Mouse (Mus musculus) embryonic facial prominence, embryonic 14.5 days (tissue): ENCODE measurements at regions not wholly inside any gene's neighbourhood (a gene's known extent, or its start where the extent isn't known, plus 50 kb on each side); places are given as distances from the start of the nearest gene placed in this dataset.
A peak's percentile ranks its signal among the peaks of the same experiment; 100 is the strongest.

Source experiments
- ATAC-seq: fragments of 200-750 bp; cut with Nextera tagmentation; 2 replicates; pipeline ENCODE4 v1.8.0; 2017; ENCODE audit warnings: low read depth, moderate number of reproducible peaks, moderate TSS enrichment
- DNase-seq: peaks from one replicate; pipeline ENCODE4 v3.0.0-alpha.2; 2015; ENCODE audit warnings: low spot score
- H3K27ac ChIP-seq: fragments of 300-500 bp; sonication (generic); replicated peaks from 2 replicates; pipeline ENCODE4 v1.5.1; 2014; ENCODE audit warnings: low read depth, mild to moderate bottlenecking, low read length, moderate library complexity
- H3K27me3 ChIP-seq: fragments of 300-500 bp; sonication (generic); replicated peaks from 2 replicates; pipeline ENCODE4 v1.6.1; 2014; ENCODE audit warnings: low read length; ENCODE audit not compliant: control insufficient read depth, insufficient read depth
- H3K36me3 ChIP-seq: fragments of 300-500 bp; sonication (generic); 2 replicates; pipeline ENCODE4 v1.6.1; 2014; ENCODE audit warnings: low read length, mixed read lengths; ENCODE audit not compliant: control insufficient read depth, insufficient read depth
- H3K4me1 ChIP-seq: fragments of 300-500 bp; sonication (generic); 2 replicates; pipeline ENCODE4 v1.6.1; 2014; ENCODE audit warnings: antibody characterized with exemption, low read length; ENCODE audit not compliant: control insufficient read depth, insufficient read depth
- H3K4me2 ChIP-seq: fragments of 300-500 bp; sonication (generic); 2 replicates; pipeline ENCODE4 v1.6.1; 2014; ENCODE audit warnings: low read depth, mild to moderate bottlenecking, low read length, moderate library complexity, mixed read lengths
- H3K4me3 ChIP-seq: fragments of 300-500 bp; sonication (generic); 2 replicates; pipeline ENCODE4 v1.5.1; 2014; ENCODE audit warnings: low read depth, mild to moderate bottlenecking, low read length
- H3K9ac ChIP-seq: fragments of 300-500 bp; sonication (generic); 2 replicates; pipeline ENCODE4 v1.6.1; 2014; ENCODE audit warnings: low read depth, mild to moderate bottlenecking, low read length, moderate library complexity, mixed read lengths
- H3K9me3 ChIP-seq: fragments of 300-500 bp; sonication (generic); 2 replicates; pipeline ENCODE4 v1.6.1; 2016; ENCODE audit warnings: low read length; ENCODE audit not compliant: control insufficient read depth
- WGBS: fragments of 180-500 bp; shearing (Covaris S2); extraction: QIAGEN DNeasy Blood & Tissue Kit; methylation state at CpG from one replicate; pipeline ENCODE4 v1.1.7; 2014; 5-methylcytosine and 5-hydroxymethylcytosine counted together

DNA sequence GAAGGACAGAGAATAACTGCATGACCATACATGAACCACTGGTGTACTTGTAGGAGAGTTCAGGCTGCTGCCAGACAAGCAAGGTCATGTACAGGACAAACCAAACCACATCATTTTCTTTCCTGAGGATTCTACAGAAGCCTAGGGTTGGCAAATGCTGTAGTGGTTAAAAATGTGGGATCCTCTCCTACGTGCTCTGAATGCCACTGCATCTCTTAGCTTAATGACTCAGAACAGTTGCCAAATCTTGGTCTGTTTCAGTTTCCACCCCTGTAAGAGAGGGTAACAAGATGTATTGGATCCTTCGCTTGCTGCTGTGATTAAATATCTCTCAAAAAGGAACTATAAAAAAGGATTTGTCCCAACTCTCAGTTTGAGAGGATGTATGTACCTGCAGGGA lies 938.1 kb downstream of the 4930444P10Rik start:
- WGBS = 71% methylated on average over 2 of the region's 2 CpGs
- Histone ChIP-seq H3K9ac (no peak overlapping the region), H3K27me3 (no peaks in the 10 kb centered on the region), H3K9me3 (no peaks in the 10 kb centered on the region), H3K36me3 (no peaks in the 10 kb centered on the region), H3K4me1 (no peaks in the 10 kb centered on the region), H3K4me3 (no peak overlapping the region), H3K4me2 (no peak overlapping the region), H3K27ac (no peak overlapping the region)
- ATAC-seq = peak; percentile 30; the same call in 1 of the 2 replicates
- DNase-seq = peak; percentile 79

DNA sequence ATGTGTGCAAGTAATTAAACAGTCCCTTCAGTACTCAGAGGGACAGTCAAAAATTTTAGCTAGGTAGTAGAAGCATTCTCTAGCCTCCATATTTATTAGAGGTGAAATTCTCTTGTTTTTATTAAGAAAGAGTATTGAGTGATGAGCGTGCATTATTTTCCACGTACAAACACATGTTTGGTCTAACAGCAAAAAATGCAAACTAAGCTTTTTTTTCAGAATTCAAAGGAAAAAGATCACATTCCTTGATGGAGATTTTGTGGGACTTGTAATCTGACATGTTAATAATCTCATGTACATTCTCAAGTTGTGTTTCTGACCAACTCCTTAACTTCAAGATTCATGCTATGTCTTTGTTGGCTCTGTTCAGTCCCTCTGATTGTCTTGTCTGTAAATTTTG lies 939.2 kb downstream of the 4930444P10Rik start:
- Histone ChIP-seq H3K9me3 (no peaks in the 10 kb centered on the region), H3K27ac (no peak overlapping the region), H3K9ac (no peak overlapping the region), H3K36me3 (no peaks in the 10 kb centered on the region), H3K4me2 (no peak overlapping the region), H3K4me1 (no peaks in the 10 kb centered on the region), H3K27me3 (no peaks in the 10 kb centered on the region), H3K4me3 (no peak overlapping the region)
- WGBS = 90% methylated on average over 2 of the region's 2 CpGs
- ATAC-seq = no peak
- DNase-seq = no peak

DNA sequence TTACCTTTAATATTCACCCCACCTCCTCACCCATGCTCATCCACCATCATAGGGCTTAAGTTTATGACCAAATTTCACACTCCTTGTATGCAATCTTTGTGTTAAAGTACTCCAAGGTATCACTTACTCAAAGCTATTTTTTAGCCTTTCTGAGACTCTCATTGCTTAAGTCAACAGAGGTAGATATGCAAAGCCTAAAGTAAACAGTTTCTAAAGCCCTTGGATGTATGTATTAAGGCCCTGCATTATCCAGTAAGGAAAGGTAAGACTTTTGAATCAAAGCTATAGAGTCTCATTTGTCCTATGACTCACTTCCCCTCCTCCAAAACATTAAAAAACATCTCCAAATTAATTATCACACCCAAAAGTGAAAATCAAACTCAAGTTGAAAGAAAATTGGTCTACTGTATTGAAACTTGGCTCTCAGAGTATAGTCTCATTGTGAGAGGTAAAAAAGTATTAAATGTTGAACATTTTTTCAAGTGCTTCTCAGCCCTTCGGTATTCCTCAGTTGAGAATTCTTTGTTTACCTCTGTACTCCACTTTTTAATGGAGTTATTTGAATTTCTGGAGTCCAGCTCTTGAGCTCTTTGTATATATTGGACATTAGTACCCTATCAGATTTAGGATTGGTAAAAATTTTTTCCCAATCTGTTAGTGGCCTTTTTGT lies 949.1 kb downstream of the 4930444P10Rik start:
- Histone ChIP-seq H3K27ac (no peak overlapping the region), H3K27me3 (no peaks in the 10 kb centered on the region), H3K4me2 (no peak overlapping the region), H3K9ac (no peak overlapping the region), H3K4me1 (no peaks in the 10 kb centered on the region), H3K9me3 (no peaks in the 10 kb centered on the region), H3K36me3 (no peaks in the 10 kb centered on the region), H3K4me3 (no peak overlapping the region)
- DNase-seq (no peak), ATAC-seq (no peak)
- 81% methylated on average over 1 of the region's 1 CpGs for WGBS

DNA sequence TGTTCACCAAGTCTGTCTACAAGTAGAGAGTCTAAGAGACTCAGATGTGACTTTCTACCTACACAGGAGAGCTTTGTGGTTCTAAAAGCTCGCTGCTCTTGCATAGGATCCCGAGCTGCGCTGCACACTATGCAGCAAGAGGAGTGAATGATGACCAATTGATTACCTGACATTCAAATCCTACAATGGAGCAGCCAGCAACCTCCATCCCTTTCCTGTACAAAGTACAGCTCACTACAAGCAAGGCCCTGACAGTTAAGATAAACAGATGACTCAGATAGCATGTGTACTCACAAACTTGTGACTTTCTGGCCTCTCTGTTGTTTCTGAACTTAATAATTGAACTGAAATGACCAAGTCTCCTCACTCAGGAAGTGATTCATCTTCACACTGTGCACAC lies 974.7 kb downstream of the 4930444P10Rik start:
- Histone ChIP-seq H3K9ac (no peak overlapping the region), H3K4me3 (no peak overlapping the region), H3K36me3 (no peaks in the 10 kb centered on the region), H3K4me2 (no peak overlapping the region), H3K27me3 (no peaks in the 10 kb centered on the region), H3K4me1 (no peaks in the 10 kb centered on the region), H3K27ac (no peak overlapping the region), H3K9me3 (no peaks in the 10 kb centered on the region)
- ATAC-seq (no peak), DNase-seq (no peak)
- WGBS = 87% methylated on average over 3 of the region's 3 CpGs

DNA sequence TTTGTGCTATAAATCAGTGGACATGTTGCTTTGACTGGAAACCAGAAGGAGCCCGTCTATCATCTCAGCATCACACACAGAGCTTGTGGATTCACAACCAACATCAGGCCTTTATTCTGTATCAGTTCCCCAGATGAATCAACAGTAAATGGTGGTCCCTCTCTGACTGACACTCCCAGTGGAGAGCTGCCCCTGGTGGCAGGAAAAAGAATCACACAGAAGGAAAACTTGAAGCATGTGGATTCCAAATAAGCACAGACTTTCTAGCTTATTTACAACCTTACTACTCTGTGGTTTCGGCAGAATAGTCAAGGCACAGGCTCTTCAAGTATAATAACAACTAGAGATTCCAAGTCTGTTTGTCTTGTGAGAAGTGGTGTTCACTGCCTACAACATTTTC lies 981.7 kb downstream of the 4930444P10Rik start:
- no peak overlapping the region for H3K4me3 ChIP-seq
- H3K36me3 ChIP-seq = no peaks in the 10 kb centered on the region
- no peak overlapping the region for H3K27ac ChIP-seq
- 80% methylated on average over 2 of the region's 2 CpGs for WGBS
- no peak for DNase-seq
- no peak overlapping the region for H3K4me2 ChIP-seq
- no peaks in the 10 kb centered on the region for H3K9me3 ChIP-seq
- H3K4me1 ChIP-seq = no peaks in the 10 kb centered on the region
- no peak overlapping the region for H3K9ac ChIP-seq
- no peak for ATAC-seq
- H3K27me3 ChIP-seq = no peaks in the 10 kb centered on the region

DNA sequence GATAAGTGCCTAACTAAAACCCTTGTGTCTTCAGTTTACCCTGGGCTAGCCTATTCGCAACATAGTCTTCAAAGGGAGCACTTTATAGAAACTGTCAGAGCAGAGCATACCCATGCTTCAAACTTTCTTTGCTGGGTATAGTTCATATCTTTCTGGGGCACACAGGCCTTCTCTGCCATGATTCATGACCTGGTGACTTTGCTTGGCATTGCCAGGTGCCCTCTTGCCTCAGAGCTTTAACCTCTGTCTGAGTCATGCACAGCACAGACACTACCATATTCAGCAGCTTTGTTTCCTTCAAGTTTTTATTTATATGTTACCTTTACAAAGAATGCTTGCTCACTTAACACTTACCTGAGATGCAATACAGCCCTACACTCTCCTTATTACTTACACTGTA lies 1022.8 kb downstream of the 4930444P10Rik start:
- Histone ChIP-seq H3K4me3 (no peak overlapping the region), H3K9me3 (no peaks in the 10 kb centered on the region; the same call in 1 of the 2 replicates), H3K27me3 (no peaks in the 10 kb centered on the region), H3K4me2 (no peak overlapping the region), H3K36me3 (no peaks in the 10 kb centered on the region), H3K9ac (no peak overlapping the region), H3K4me1 (no peaks in the 10 kb centered on the region), H3K27ac (no peak overlapping the region)
- no peak for DNase-seq
- ATAC-seq = no peak
- WGBS = 91% methylated on average over 1 of the region's 1 CpGs

DNA sequence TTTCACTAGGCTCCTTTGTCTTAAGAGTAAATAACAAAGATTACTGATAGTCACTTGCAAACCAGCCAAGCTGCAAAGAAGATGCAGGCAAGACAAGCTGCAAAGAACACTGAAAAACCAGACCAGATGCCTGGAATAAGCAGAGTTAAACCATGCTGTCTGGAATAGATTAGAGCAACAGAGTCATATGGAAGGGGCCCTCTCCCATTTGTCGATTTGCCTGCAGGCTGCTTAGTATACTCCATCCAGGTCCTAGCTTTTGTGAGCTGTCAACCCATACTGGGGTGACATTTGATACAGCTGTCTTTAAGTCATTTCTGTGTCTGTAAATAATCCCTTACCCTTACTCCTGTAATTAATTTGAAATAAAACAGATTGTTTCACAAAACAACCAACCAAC lies 1059.1 kb downstream of the 4930444P10Rik start:
- WGBS = 13% methylated on average over 1 of the region's 1 CpGs
- H3K27me3 ChIP-seq = no peaks in the 10 kb centered on the region
- no peak overlapping the region for H3K9ac ChIP-seq
- H3K4me2 ChIP-seq = no peak overlapping the region
- DNase-seq (peak; percentile 78), ATAC-seq (peak; percentile 68; the same call in 1 of the 2 replicates)
- no peaks in the 10 kb centered on the region for H3K9me3 ChIP-seq
- H3K4me3 ChIP-seq = no peak overlapping the region
- no peak overlapping the region for H3K27ac ChIP-seq
- no peaks in the 10 kb centered on the region for H3K36me3 ChIP-seq
- H3K4me1 ChIP-seq = no peaks in the 10 kb centered on the region

DNA sequence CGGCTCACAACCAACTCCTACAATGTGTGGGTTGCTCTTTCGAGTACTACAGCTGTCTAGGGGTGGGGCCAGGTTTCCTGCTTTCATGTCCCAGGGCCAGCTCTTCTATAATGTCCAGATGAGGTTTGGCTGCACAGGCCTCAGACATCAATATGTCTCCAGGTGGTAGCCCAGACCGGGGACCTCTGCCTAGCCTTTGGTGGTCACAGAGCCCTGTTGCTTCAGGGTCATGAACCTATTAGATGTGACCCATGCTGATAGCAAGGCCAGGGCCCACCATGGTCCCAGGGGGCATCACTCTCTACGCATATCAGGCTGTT lies 1074.7 kb downstream of the 4930444P10Rik start:
- Histone ChIP-seq H3K36me3 (no peaks in the 10 kb centered on the region), H3K27me3 (no peaks in the 10 kb centered on the region), H3K9ac (no peak overlapping the region), H3K27ac (no peak overlapping the region), H3K4me2 (no peak overlapping the region), H3K9me3 (no peaks in the 10 kb centered on the region), H3K4me3 (no peak overlapping the region), H3K4me1 (no peaks in the 10 kb centered on the region)
- no peak for DNase-seq
- ATAC-seq = no peak
- 90% methylated on average over 4 of the region's 4 CpGs for WGBS

DNA sequence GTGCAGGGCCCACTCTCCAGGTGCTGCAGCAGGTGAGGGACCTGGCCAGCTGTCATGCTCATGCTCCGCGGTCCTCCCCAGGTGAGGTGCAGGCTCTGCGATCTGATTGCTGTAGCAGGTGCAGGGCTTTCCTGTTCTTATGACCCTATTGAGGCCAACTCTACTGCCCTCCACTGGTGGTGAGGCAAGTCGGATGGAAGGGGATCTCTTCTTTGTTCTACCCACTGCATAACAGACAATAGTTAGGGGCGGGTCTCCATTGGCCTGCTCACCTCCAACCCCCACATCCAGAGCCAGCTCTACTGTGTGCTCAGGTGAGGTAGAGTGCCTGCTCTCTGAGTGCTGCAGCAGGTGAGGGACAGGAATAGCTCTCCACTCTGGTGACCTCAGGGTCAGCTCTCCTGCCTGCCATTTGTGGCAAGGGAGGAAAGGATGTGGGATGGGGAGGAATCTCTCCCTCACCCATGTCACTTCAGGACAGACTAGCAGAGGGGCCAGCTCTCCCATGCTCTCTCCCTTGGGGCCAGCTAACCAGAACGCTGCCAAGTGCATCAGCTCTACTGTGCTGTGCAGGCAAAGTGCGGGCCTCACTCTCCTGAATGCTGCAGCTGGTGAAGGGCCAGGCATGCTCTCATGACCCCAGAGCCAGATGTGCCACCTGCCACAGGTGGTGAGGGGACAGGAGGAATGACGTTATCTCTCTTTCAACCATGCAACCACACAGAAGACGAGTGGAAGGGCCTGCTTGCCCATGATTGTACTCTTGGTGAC lies 1075.3 kb downstream of the 4930444P10Rik start:
- no peak overlapping the region for H3K4me3 ChIP-seq
- ATAC-seq = no peak

More for the DNA sequence above, 1075.3 kb downstream of the 4930444P10Rik start:
- Histone ChIP-seq H3K27me3 (no peaks in the 10 kb centered on the region), H3K4me1 (no peaks in the 10 kb centered on the region), H3K9ac (no peak overlapping the region), H3K36me3 (no peaks in the 10 kb centered on the region), H3K9me3 (no peaks in the 10 kb centered on the region), H3K27ac (no peak overlapping the region), H3K4me2 (no peak overlapping the region)
- 60% methylated on average over 8 of the region's 9 CpGs for WGBS
- no peak for DNase-seq
